In genomic region chr1:41918394-41919262, GRCm38 (mm10) we compare ENCODE assay signal across 11 mouse cellular contexts.
DNase-seq lines count a peak whose midpoint lies in the region; ATAC-seq lines count a peak whose summit lies in the region.
"Had no signal": no experiment of that assay in that cellular context is flagged by ENCODE, and none has a peak within 500 bp of the region (broad histone marks: within the 10 kb centered on the region; RNA-seq: fewer than 3 reads in every experiment).

No protein-coding gene starts in this region.

- H3K4me2 ChIP-seq in kidney, embryonic 15.5 days, result peak overlapping the region; percentile 16; the same call in 1 of the 2 replicates
- peak overlapping the region; percentile 38 for H3K4me2 ChIP-seq in forebrain, embryonic 13.5 days
- 0 out of 2 replicates have a peak overlapping the region, but pooled peaks have one; percentile 13 for H3K4me2 ChIP-seq in midbrain, embryonic 12.5 days (replicated peaks)

- 35% methylated on average over 11 of the region's 11 CpGs for WGBS in heart, embryonic 10.5 days
- 63% methylated on average over 11 of the region's 11 CpGs for WGBS in kidney, embryonic 15.5 days
- WGBS in forebrain, embryonic 13.5 days, result 4% methylated on average over 11 of the region's 11 CpGs
- 23% methylated on average over 11 of the region's 11 CpGs for WGBS in midbrain, embryonic 12.5 days

- DNase-seq in heart, embryonic 10.5 days (ENCODE audit: low spot score), result no peak
- no peak for DNase-seq in heart, adult 18-20 months
- DNase-seq in kidney, postnatal 25 days, result no peak
- DNase-seq in frontal cortex, adult 2 months (ENCODE audit: extremely low spot score in 1 of 2, low spot score in 1 of 2), result no peak
- DNase-seq in cerebellum, postnatal 10 days, result no peak
- DNase-seq: kidney, adult 11 months; lung, adult 18-20 months; thymus, postnatal 4 days had no signal

- no peak for ATAC-seq in kidney, embryonic 15.5 days (replicated peaks; ENCODE audit: low FRiP score)
- peak; percentile 88 for ATAC-seq in forebrain, embryonic 13.5 days
- ATAC-seq in midbrain, embryonic 12.5 days (ENCODE audit: low FRiP score, low read depth), result peak; percentile 56; the same call in 1 of the 2 replicates

- H3K27ac ChIP-seq in heart, embryonic 10.5 days, result no peak overlapping the region
- H3K27ac ChIP-seq in kidney, embryonic 15.5 days, result no peak overlapping the region
- peak overlapping the region; percentile 68 for H3K27ac ChIP-seq in forebrain, embryonic 13.5 days
- 0 out of 2 replicates have a peak overlapping the region, but pooled peaks have one; percentile 39 for H3K27ac ChIP-seq in midbrain, embryonic 12.5 days (replicated peaks)

- H3K4me3 ChIP-seq in heart, embryonic 10.5 days, result peak overlapping the region; percentile 20; the same call in 1 of the 2 replicates
- H3K4me3 ChIP-seq in kidney, embryonic 15.5 days (replicated peaks), result no peak overlapping the region
- no peak overlapping the region for H3K4me3 ChIP-seq in forebrain, embryonic 13.5 days
- no peak overlapping the region for H3K4me3 ChIP-seq in midbrain, embryonic 12.5 days

- H3K9me3 ChIP-seq in heart, embryonic 10.5 days, result no peaks in the 10 kb centered on the region
- H3K9me3 ChIP-seq in kidney, embryonic 15.5 days (replicated peaks), result no peaks in the 10 kb centered on the region
- no peaks in the 10 kb centered on the region for H3K9me3 ChIP-seq in forebrain, embryonic 13.5 days (replicated peaks)
- H3K9me3 ChIP-seq in midbrain, embryonic 12.5 days, result no peaks in the 10 kb centered on the region

- H3K27me3 ChIP-seq in heart, embryonic 10.5 days (ENCODE audit: insufficient read depth, poor library complexity, severe bottlenecking), result no peaks in the 10 kb centered on the region
- no peaks in the 10 kb centered on the region for H3K27me3 ChIP-seq in kidney, embryonic 15.5 days
- H3K27me3 ChIP-seq in forebrain, embryonic 13.5 days, result no peaks in the 10 kb centered on the region
- H3K27me3 ChIP-seq in midbrain, embryonic 12.5 days, result no peaks in the 10 kb centered on the region

- H3K9ac ChIP-seq in kidney, embryonic 15.5 days, result no peak overlapping the region
- H3K9ac ChIP-seq in forebrain, embryonic 13.5 days, result 0 out of 2 replicates have a peak overlapping the region, but pooled peaks have one; percentile 6
- no peak overlapping the region for H3K9ac ChIP-seq in midbrain, embryonic 12.5 days (replicated peaks)

- H3K4me1 ChIP-seq in heart, embryonic 10.5 days, result no peaks in the 10 kb centered on the region
- H3K4me1 ChIP-seq in kidney, embryonic 15.5 days, result 0 out of 2 replicates have a peak, but pooled peaks cover 6% of the 10 kb centered on the region
- peaks cover 33% of the 10 kb centered on the region for H3K4me1 ChIP-seq in forebrain, embryonic 13.5 days
- H3K4me1 ChIP-seq in midbrain, embryonic 12.5 days, result peaks cover 27% of the 10 kb centered on the region

- H3K36me3 ChIP-seq in heart, embryonic 10.5 days, result no peaks in the 10 kb centered on the region
- H3K36me3 ChIP-seq in kidney, embryonic 15.5 days, result no peaks in the 10 kb centered on the region
- no peaks in the 10 kb centered on the region for H3K36me3 ChIP-seq in forebrain, embryonic 13.5 days (ENCODE audit: poor library complexity, severe bottlenecking)
- no peaks in the 10 kb centered on the region for H3K36me3 ChIP-seq in midbrain, embryonic 12.5 days

Comparison
In these comparisons a context has a peak if more than half of its experiments do, and no peak if none do; other contexts are left out.
1. H3K27ac ChIP-seq: peak in forebrain, embryonic 13.5 days (single experiment) and midbrain, embryonic 12.5 days (single experiment); none in heart, embryonic 10.5 days (single experiment) and kidney, embryonic 15.5 days (single experiment).
2. Peak in every context shown above with its lines, with median percentiles within 50 percentile points of each other: H3K4me2 ChIP-seq.